Mouse (Mus musculus): ENCODE results near the gene Bcorl1. TPM values are rescaled to one million over a fixed set of nuclear protein-coding genes. Genes with fewer than 3 reads are reported as not detected.

Gene Bcorl1
- polyA plus RNA-seq, 1 experiment from 2014 or later: 10.1 TPM

- Histone ChIP-seq H3K4me3 (ENCODE audit: low read length) (no peak overlapping the region), H3K4me2 (replicated peaks; ENCODE audit: low read depth, low read length) (no peak overlapping the region), H3K9me3 (ENCODE audit: control insufficient read depth, low read length) (no peaks in the 10 kb centered on the region), H3K27ac (ENCODE audit: low read depth, low read length) (no peak overlapping the region), H3K4me1 (ENCODE audit: control insufficient read depth, insufficient read depth, low read length) (peaks cover 3% of the 10 kb centered on the region; the same call in 1 of the 2 replicates), H3K27me3 (ENCODE audit: control insufficient read depth, insufficient read depth, low read length) (no peaks in the 10 kb centered on the region), H3K36me3 (ENCODE audit: control insufficient read depth, insufficient read depth, low read length) (peaks cover 30% of the 10 kb centered on the region; the same call in 1 of the 2 replicates), H3K9ac (ENCODE audit: low read depth, low read length) (no peak overlapping the region)
- ATAC-seq (ENCODE audit: low FRiP score, low TSS enrichment): 0 out of 2 replicates have a peak, but pooled peaks have one; percentile 68
- 43% methylated on average over 15 of the region's 15 CpGs for WGBS
Observed at GRCm38 (mm10) chrX:48365836-48366577, 24.8 kb downstream of the Bcorl1 start.

- Histone ChIP-seq H3K36me3 (ENCODE audit: control insufficient read depth, insufficient read depth, low read length) (peaks cover 34% of the 10 kb centered on the region; the same call in 1 of the 2 replicates), H3K27ac (ENCODE audit: low read depth, low read length) (no peak overlapping the region)
Observed at GRCm38 (mm10) chrX:48367841-48368240, 26.7 kb downstream of the Bcorl1 start.

GRCm38 (mm10) chrX:48383643-48384042 is 42.5 kb downstream of the Bcorl1 start:
- 48% methylated on average over 7 of the region's 7 CpGs for WGBS
- H3K4me3 ChIP-seq (ENCODE audit: low read length): no peak overlapping the region
- H3K36me3 ChIP-seq (ENCODE audit: control insufficient read depth, insufficient read depth, low read length): peaks cover 24% of the 10 kb centered on the region; the same call in 1 of the 2 replicates

More at GRCm38 (mm10) chrX:48367841-48368240, 26.7 kb downstream of the Bcorl1 start:
- 92% methylated on average over 9 of the region's 9 CpGs for WGBS
- no peak overlapping the region for H3K4me2 ChIP-seq (replicated peaks; ENCODE audit: low read depth, low read length)
- H3K4me1 ChIP-seq (ENCODE audit: control insufficient read depth, insufficient read depth, low read length): peaks cover 3% of the 10 kb centered on the region; the same call in 1 of the 2 replicates
- H3K4me3 ChIP-seq (ENCODE audit: low read length): no peak overlapping the region
- H3K9me3 ChIP-seq (ENCODE audit: control insufficient read depth, low read length): no peaks in the 10 kb centered on the region
- no peak for ATAC-seq (ENCODE audit: low FRiP score, low TSS enrichment)
- H3K27me3 ChIP-seq (ENCODE audit: control insufficient read depth, insufficient read depth, low read length): no peaks in the 10 kb centered on the region
- no peak overlapping the region for H3K9ac ChIP-seq (ENCODE audit: low read depth, low read length)

DNA sequence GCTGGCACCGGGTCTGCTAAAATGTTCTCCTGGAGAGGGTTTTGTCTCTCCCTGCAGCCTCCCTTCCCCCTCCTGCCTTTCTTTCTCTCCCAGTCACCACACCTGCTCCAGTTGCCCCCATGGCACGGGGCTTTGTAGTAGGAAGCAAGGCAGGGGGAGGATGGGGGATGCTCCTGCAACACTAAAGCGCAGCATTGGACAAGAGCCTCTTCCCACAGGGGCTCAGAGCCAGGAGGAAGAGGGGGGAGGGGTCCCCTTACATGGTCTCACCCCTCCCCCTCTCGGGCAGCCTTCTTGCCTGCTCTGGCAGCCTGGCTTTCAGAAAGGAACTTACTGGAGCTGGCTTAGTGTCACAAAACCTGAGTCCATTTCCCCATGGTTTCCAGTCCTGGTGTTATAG is 44.8 kb downstream of the Bcorl1 start:
- Histone ChIP-seq H3K9me3 (ENCODE audit: control insufficient read depth, low read length) (no peaks in the 10 kb centered on the region), H3K36me3 (ENCODE audit: control insufficient read depth, insufficient read depth, low read length) (peaks cover 26% of the 10 kb centered on the region; the same call in 1 of the 2 replicates), H3K4me3 (ENCODE audit: low read length) (no peak overlapping the region), H3K4me2 (replicated peaks; ENCODE audit: low read depth, low read length) (no peak overlapping the region), H3K27ac (ENCODE audit: low read depth, low read length) (no peak overlapping the region), H3K4me1 (ENCODE audit: control insufficient read depth, insufficient read depth, low read length) (no peaks in the 10 kb centered on the region), H3K9ac (ENCODE audit: low read depth, low read length) (no peak overlapping the region), H3K27me3 (ENCODE audit: control insufficient read depth, insufficient read depth, low read length) (no peaks in the 10 kb centered on the region)
- no peak for ATAC-seq (ENCODE audit: low FRiP score, low TSS enrichment)
- 74% methylated on average over 4 of the region's 4 CpGs for WGBS

More at GRCm38 (mm10) chrX:48383643-48384042, 42.5 kb downstream of the Bcorl1 start:
- Histone ChIP-seq H3K27ac (ENCODE audit: low read depth, low read length) (no peak overlapping the region), H3K4me1 (ENCODE audit: control insufficient read depth, insufficient read depth, low read length) (no peaks in the 10 kb centered on the region), H3K27me3 (ENCODE audit: control insufficient read depth, insufficient read depth, low read length) (no peaks in the 10 kb centered on the region), H3K9me3 (ENCODE audit: control insufficient read depth, low read length) (no peaks in the 10 kb centered on the region), H3K4me2 (replicated peaks; ENCODE audit: low read depth, low read length) (no peak overlapping the region), H3K9ac (ENCODE audit: low read depth, low read length) (no peak overlapping the region)
- ATAC-seq (ENCODE audit: low FRiP score, low TSS enrichment): no peak

- H3K4me1 ChIP-seq (ENCODE audit: control insufficient read depth, insufficient read depth, low read length): no peaks in the 10 kb centered on the region
- no peak for ATAC-seq (ENCODE audit: low FRiP score, low TSS enrichment)
- no peaks in the 10 kb centered on the region for H3K27me3 ChIP-seq (ENCODE audit: control insufficient read depth, insufficient read depth, low read length)
- no peak overlapping the region for H3K27ac ChIP-seq (ENCODE audit: low read depth, low read length)
- peaks cover 38% of the 10 kb centered on the region; the same call in 1 of the 2 replicates for H3K36me3 ChIP-seq (ENCODE audit: control insufficient read depth, insufficient read depth, low read length)
- no peak overlapping the region for H3K4me2 ChIP-seq (replicated peaks; ENCODE audit: low read depth, low read length)
- WGBS: 88% methylated on average over 6 of the region's 6 CpGs
- no peak overlapping the region for H3K9ac ChIP-seq (ENCODE audit: low read depth, low read length)
- no peak overlapping the region for H3K4me3 ChIP-seq (ENCODE audit: low read length)
- no peaks in the 10 kb centered on the region for H3K9me3 ChIP-seq (ENCODE audit: control insufficient read depth, low read length)
Observed at GRCm38 (mm10) chrX:48389380-48389779, 48.2 kb downstream of the Bcorl1 start.

DNA sequence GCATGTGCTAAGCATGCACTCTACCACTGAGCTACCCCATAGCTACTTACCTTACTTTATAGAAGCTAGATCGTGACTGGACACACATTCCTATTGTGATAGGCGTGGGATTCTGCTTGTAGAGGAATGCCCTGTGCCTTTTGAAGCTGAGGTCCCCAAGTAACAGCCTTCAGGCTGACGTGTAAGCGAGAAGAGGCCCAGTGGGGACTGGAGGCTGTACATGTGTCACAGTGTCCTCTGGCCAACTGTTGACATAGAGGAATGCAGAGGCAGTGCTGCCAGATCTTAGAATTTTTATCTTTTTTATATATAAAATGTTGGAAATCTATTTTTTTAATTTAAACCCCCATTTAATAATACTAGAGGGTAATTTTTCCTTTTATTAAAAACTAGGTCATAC is 58.8 kb downstream of the Bcorl1 start:
- Histone ChIP-seq H3K4me1 (ENCODE audit: control insufficient read depth, insufficient read depth, low read length) (no peaks in the 10 kb centered on the region), H3K9ac (ENCODE audit: low read depth, low read length) (no peak overlapping the region), H3K4me2 (replicated peaks; ENCODE audit: low read depth, low read length) (no peak overlapping the region), H3K4me3 (ENCODE audit: low read length) (no peak overlapping the region), H3K36me3 (ENCODE audit: control insufficient read depth, insufficient read depth, low read length) (peaks cover 37% of the 10 kb centered on the region), H3K27me3 (ENCODE audit: control insufficient read depth, insufficient read depth, low read length) (no peaks in the 10 kb centered on the region), H3K27ac (ENCODE audit: low read depth, low read length) (no peak overlapping the region), H3K9me3 (ENCODE audit: control insufficient read depth, low read length) (no peaks in the 10 kb centered on the region)
- 75% methylated on average over 4 of the region's 4 CpGs for WGBS
- ATAC-seq (ENCODE audit: low FRiP score, low TSS enrichment): no peak

- H3K27ac ChIP-seq (ENCODE audit: low read depth, low read length): no peak overlapping the region
- no peak for ATAC-seq (ENCODE audit: low FRiP score, low TSS enrichment)
- 40% methylated on average over 3 of the region's 3 CpGs for WGBS
Observed at GRCm38 (mm10) chrX:48405141-48405540, 64.0 kb downstream of the Bcorl1 start.

DNA sequence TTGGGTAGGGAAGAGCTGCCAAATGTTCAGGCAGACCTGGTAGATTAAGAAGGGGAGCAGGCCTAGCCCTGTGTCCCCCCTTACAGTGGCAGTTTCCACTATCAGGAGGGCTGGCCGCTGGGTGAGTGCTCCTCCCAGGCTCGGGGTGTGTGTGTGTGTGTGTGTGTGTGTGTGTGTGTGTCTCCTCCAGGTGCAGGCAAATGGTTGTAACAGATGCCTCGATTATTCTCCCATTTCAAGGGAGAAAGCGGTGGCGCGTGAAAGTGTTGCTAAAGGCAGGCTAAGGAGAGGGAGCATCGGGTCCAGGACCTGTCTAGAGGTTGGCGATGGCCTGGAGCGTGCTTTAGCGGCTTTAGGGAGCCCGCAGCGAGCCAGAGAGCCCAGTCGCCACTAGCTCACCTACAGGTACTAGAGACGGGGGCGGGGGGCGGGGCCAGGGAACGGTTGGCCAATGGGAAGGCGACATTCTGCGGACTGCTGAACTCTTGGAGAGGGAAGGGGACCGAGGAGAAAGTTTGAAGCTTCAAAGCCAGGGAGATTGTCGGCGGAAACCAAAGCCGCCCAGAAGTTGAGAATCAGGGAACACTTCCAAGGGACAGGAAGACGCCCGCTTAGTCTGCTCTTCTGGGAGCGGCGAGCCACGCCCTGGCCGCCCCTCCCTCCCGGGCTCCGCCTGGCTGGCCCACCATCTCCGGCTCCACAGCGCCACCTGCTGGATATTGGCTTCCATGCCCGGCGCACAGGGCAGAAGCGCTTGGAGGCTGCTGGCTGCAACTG is 68.6 kb downstream of the Bcorl1 start:
- H3K4me1 ChIP-seq (ENCODE audit: control insufficient read depth, insufficient read depth, low read length): no peaks in the 10 kb centered on the region
- H3K27me3 ChIP-seq (ENCODE audit: control insufficient read depth, insufficient read depth, low read length): no peaks in the 10 kb centered on the region
- no peak overlapping the region for H3K9ac ChIP-seq (ENCODE audit: low read depth, low read length)
- peak; percentile 91 for ATAC-seq (ENCODE audit: low FRiP score, low TSS enrichment)
- peak overlapping the region; percentile 40 for H3K4me3 ChIP-seq (ENCODE audit: low read length)
- WGBS: 16% methylated on average over 36 of the region's 36 CpGs
- no peaks in the 10 kb centered on the region for H3K9me3 ChIP-seq (ENCODE audit: control insufficient read depth, low read length)
- H3K4me2 ChIP-seq (replicated peaks; ENCODE audit: low read depth, low read length): peak overlapping the region; percentile 39
- no peak overlapping the region for H3K27ac ChIP-seq (ENCODE audit: low read depth, low read length)
- H3K36me3 ChIP-seq (ENCODE audit: control insufficient read depth, insufficient read depth, low read length): peaks cover 9% of the 10 kb centered on the region; the same call in 1 of the 2 replicates

More at GRCm38 (mm10) chrX:48405141-48405540, 64.0 kb downstream of the Bcorl1 start:
- no peak overlapping the region for H3K4me3 ChIP-seq (ENCODE audit: low read length)
- no peak overlapping the region for H3K9ac ChIP-seq (ENCODE audit: low read depth, low read length)
- H3K4me1 ChIP-seq (ENCODE audit: control insufficient read depth, insufficient read depth, low read length): no peaks in the 10 kb centered on the region
- H3K4me2 ChIP-seq (replicated peaks; ENCODE audit: low read depth, low read length): no peak overlapping the region
- H3K27me3 ChIP-seq (ENCODE audit: control insufficient read depth, insufficient read depth, low read length): no peaks in the 10 kb centered on the region
- peaks cover 39% of the 10 kb centered on the region for H3K36me3 ChIP-seq (ENCODE audit: control insufficient read depth, insufficient read depth, low read length)
- no peaks in the 10 kb centered on the region for H3K9me3 ChIP-seq (ENCODE audit: control insufficient read depth, low read length)

Measured in kidney, embryonic 14.5 days (tissue).